ENCODE assay signal across 17 mouse cellular contexts in the genomic region with DNA sequence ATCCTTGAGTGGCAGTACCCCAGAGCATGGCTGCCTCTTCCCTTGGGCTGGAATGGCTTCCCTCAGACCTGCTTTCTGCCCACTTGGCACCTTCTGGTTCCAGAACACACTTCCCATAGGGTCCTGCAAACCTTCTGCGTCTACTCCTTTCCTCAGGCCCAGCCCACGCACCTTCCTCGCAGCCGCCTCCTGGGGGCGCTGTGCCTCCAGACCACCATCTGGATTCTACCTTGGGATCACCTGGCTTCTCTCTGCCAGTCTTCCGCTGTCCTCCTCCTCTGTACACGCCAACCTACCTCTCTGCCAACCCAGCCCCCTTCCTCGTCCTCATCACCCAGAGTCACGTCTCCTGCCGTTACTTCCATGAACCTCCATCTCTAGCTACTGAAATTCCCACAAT.
A peak's percentile ranks its signal among the peaks of the same experiment; 100 is the strongest.
DNase-seq lines count a peak whose midpoint lies in the region; ATAC-seq and TF ChIP-seq lines count a peak whose summit lies in the region.
"Had no signal": no experiment of that assay in that cellular context is flagged by ENCODE, and none has a peak within 500 bp of the region (broad histone marks: within the 10 kb centered on the region; RNA-seq: fewer than 3 reads in every experiment).

No protein-coding gene starts in this region.

- WGBS in heart, postnatal 0 days, result 87% methylated on average over 10 of the region's 10 CpGs
- 87% methylated on average over 10 of the region's 10 CpGs for WGBS in lung, postnatal 0 days

- H3K4me1 ChIP-seq in heart, postnatal 0 days (ENCODE audit: control insufficient read depth, insufficient read depth), result peaks cover 8% of the 10 kb centered on the region; the same call in 1 of the 2 replicates
- H3K4me1 ChIP-seq in lung, postnatal 0 days (ENCODE audit: insufficient read depth, low read depth, low read length), result peaks cover 15% of the 10 kb centered on the region; the same call in 1 of the 2 replicates

- ATAC-seq in heart, postnatal 0 days (ENCODE audit: insufficient read depth, low read depth), result no peak
- no peak for ATAC-seq in lung, postnatal 0 days
- ATAC-seq: midbrain, embryonic 15.5 days had no signal

- no peak overlapping the region for H3K4me2 ChIP-seq in heart, postnatal 0 days (ENCODE audit: low read depth, low read length)
- no peak overlapping the region for H3K4me2 ChIP-seq in lung, postnatal 0 days (replicated peaks; ENCODE audit: low read depth, low read length)
- H3K4me2 ChIP-seq: forebrain, embryonic 12.5 days; midbrain, embryonic 15.5 days; neural tube, embryonic 15.5 days had no signal

- TF ChIP-seq EP300 in heart, postnatal 0 days (IDR thresholded peaks at IDR 0.05; ENCODE audit: low read depth), result no peak
- no peak for TF ChIP-seq EP300 in lung, postnatal 0 days (IDR thresholded peaks at IDR 0.05)

- no peak overlapping the region for H3K4me3 ChIP-seq in heart, postnatal 0 days (ENCODE audit: low read depth, low read length)
- H3K4me3 ChIP-seq in lung, postnatal 0 days (ENCODE audit: low read depth, low read length), result no peak overlapping the region
- H3K4me3 ChIP-seq: forebrain, embryonic 12.5 days; midbrain, embryonic 15.5 days; neural tube, embryonic 15.5 days had no signal

- no peaks in the 10 kb centered on the region for H3K27me3 ChIP-seq in heart, postnatal 0 days (ENCODE audit: control insufficient read depth, insufficient read depth, low read length)
- H3K27me3 ChIP-seq in lung, postnatal 0 days (replicated peaks; ENCODE audit: insufficient read depth, low read length), result no peaks in the 10 kb centered on the region
- no peaks in the 10 kb centered on the region for H3K27me3 ChIP-seq in splenic B cell, adult 2 months (ENCODE audit: control insufficient read depth, insufficient read depth, low read length, poor library complexity, severe bottlenecking)
- H3K27me3 ChIP-seq: forebrain, embryonic 12.5 days; midbrain, embryonic 15.5 days; neural tube, embryonic 15.5 days had no signal

- H3K36me3 ChIP-seq in heart, postnatal 0 days (replicated peaks; ENCODE audit: control insufficient read depth, insufficient read depth, low read length), result no peaks in the 10 kb centered on the region
- no peaks in the 10 kb centered on the region for H3K36me3 ChIP-seq in lung, postnatal 0 days (ENCODE audit: insufficient read depth, low read length)
- H3K36me3 ChIP-seq in splenic B cell, adult 2 months (ENCODE audit: control insufficient read depth, insufficient read depth, low read length, poor library complexity, severe bottlenecking), result no peaks in the 10 kb centered on the region
- H3K36me3 ChIP-seq: forebrain, embryonic 12.5 days; midbrain, embryonic 15.5 days; neural tube, embryonic 15.5 days had no signal

- no peak for DNase-seq in heart, postnatal 0 days (ENCODE audit: low spot score)
- DNase-seq in heart, postnatal 4 days, result no peak
- no peak for DNase-seq in lung, postnatal 0 days (ENCODE audit: low spot score)
- no peak for DNase-seq in lung, postnatal 25 days (ENCODE audit: low spot score)
- peak; percentile 26 for DNase-seq in R1 (ENCODE audit: low read depth, low spot score)
- peak; percentile 40 for DNase-seq in splenic B cell, adult 2 months (ENCODE audit: low read depth, low spot score)
- DNase-seq in ovary, adult 18-20 months (ENCODE audit: low spot score), result no peak
- no peak for DNase-seq in frontal cortex, postnatal 25 days (ENCODE audit: low spot score in 2 of 2)
- DNase-seq: adrenal gland, adult 8-10 months; cerebellum, adult 11 months; embryo, embryonic 11 days; gastrocnemius, postnatal 36 days; kidney, postnatal 10 days; right cerebral cortex, postnatal 4 days had no signal

- no peaks in the 10 kb centered on the region for H3K9me3 ChIP-seq in heart, postnatal 0 days (replicated peaks; ENCODE audit: control insufficient read depth, low read length)
- no peaks in the 10 kb centered on the region for H3K9me3 ChIP-seq in lung, postnatal 0 days (ENCODE audit: low read length)
- H3K9me3 ChIP-seq: forebrain, embryonic 12.5 days; midbrain, embryonic 15.5 days; neural tube, embryonic 15.5 days had no signal

- no peak overlapping the region for H3K27ac ChIP-seq in heart, postnatal 0 days (ENCODE audit: low read depth)
- no peak overlapping the region for H3K27ac ChIP-seq in lung, postnatal 0 days (ENCODE audit: low read length)
- H3K27ac ChIP-seq: forebrain, embryonic 12.5 days; midbrain, embryonic 15.5 days; neural tube, embryonic 15.5 days had no signal

- 0 out of 2 replicates have a peak, but pooled peaks have one; percentile 2 for TF ChIP-seq CTCF in heart, postnatal 0 days (IDR thresholded peaks at IDR 0.05; ENCODE audit: low read depth)
- TF ChIP-seq CTCF in lung, postnatal 0 days (IDR thresholded peaks at IDR 0.05), result peak; percentile 56

- no peak overlapping the region for H3K9ac ChIP-seq in heart, postnatal 0 days (replicated peaks; ENCODE audit: low read depth, low read length)
- H3K9ac ChIP-seq in lung, postnatal 0 days (replicated peaks; ENCODE audit: low read depth), result no peak overlapping the region
- H3K9ac ChIP-seq: forebrain, embryonic 12.5 days; midbrain, embryonic 15.5 days; neural tube, embryonic 15.5 days had no signal

Comparison
In these comparisons a context has a peak if more than half of its experiments do, and no peak if none do; other contexts are left out.
1. DNase-seq: peak in R1 (single experiment) and splenic B cell, adult 2 months (single experiment); none in heart, postnatal 0 days (single experiment), heart, postnatal 4 days (single experiment), lung, postnatal 0 days (single experiment), lung, postnatal 25 days (single experiment), ovary, adult 18-20 months (single experiment) and frontal cortex, postnatal 25 days (0 of 2).